Mouse (Mus musculus) stomach, embryonic 16.5 days (tissue): ENCODE measurements at regions not wholly inside any gene's neighbourhood (a gene's known extent, or its start where the extent isn't known, plus 50 kb on each side); places are given as distances from the start of the nearest gene placed in this dataset.
A peak's percentile ranks its signal among the peaks of the same experiment; 100 is the strongest.

Experiments
- ATAC-seq: fragments of 200-750 bp; cut with Nextera tagmentation; 2 replicates; pipeline ENCODE4 v1.8.0; 2017; ENCODE audit warnings: moderate number of reproducible peaks, moderate TSS enrichment; ENCODE audit not compliant: insufficient read depth, low FRiP score
- H3K27ac ChIP-seq: fragments of 300-500 bp; sonication (generic); 2 replicates; pipeline ENCODE4 v1.5.1; 2014; ENCODE audit warnings: low read length
- H3K27me3 ChIP-seq: fragments of 300-500 bp; sonication (generic); 2 replicates; pipeline ENCODE4 v1.6.1; 2014; ENCODE audit warnings: low read length, control low read depth, mixed read lengths; ENCODE audit not compliant: control insufficient read depth, insufficient read depth
- H3K36me3 ChIP-seq: fragments of 300-500 bp; sonication (generic); 2 replicates; pipeline ENCODE4 v1.6.1; 2014; ENCODE audit warnings: low read length; ENCODE audit not compliant: control insufficient read depth, insufficient read depth
- H3K4me1 ChIP-seq: fragments of 300-500 bp; sonication (generic); 2 replicates; pipeline ENCODE4 v1.6.1; 2014; ENCODE audit warnings: low read length, control low read depth, mixed read lengths; ENCODE audit not compliant: control insufficient read depth, insufficient read depth
- H3K4me2 ChIP-seq: fragments of 300-500 bp; sonication (generic); 2 replicates; pipeline ENCODE4 v1.6.1; 2014; ENCODE audit warnings: low read depth, low read length, mixed read lengths
- H3K4me3 ChIP-seq: fragments of 300-500 bp; sonication (generic); replicated peaks from 2 replicates; pipeline ENCODE4 v1.5.1; 2014; ENCODE audit warnings: mild to moderate bottlenecking, low read length
- H3K9ac ChIP-seq: fragments of 300-500 bp; sonication (generic); 2 replicates; pipeline ENCODE4 v1.6.1; 2014; ENCODE audit warnings: low read length
- H3K9me3 ChIP-seq: fragments of 300-500 bp; sonication (generic); replicated peaks from 2 replicates; pipeline ENCODE4 v1.6.1; 2016; ENCODE audit warnings: low read length, control low read depth; ENCODE audit not compliant: control insufficient read depth
- WGBS: fragments of 180-500 bp; shearing (Covaris S2); extraction: QIAGEN DNeasy Blood & Tissue Kit; methylation state at CpG from one replicate; pipeline ENCODE4 v1.1.7; 2014; 5-methylcytosine and 5-hydroxymethylcytosine counted together

DNA sequence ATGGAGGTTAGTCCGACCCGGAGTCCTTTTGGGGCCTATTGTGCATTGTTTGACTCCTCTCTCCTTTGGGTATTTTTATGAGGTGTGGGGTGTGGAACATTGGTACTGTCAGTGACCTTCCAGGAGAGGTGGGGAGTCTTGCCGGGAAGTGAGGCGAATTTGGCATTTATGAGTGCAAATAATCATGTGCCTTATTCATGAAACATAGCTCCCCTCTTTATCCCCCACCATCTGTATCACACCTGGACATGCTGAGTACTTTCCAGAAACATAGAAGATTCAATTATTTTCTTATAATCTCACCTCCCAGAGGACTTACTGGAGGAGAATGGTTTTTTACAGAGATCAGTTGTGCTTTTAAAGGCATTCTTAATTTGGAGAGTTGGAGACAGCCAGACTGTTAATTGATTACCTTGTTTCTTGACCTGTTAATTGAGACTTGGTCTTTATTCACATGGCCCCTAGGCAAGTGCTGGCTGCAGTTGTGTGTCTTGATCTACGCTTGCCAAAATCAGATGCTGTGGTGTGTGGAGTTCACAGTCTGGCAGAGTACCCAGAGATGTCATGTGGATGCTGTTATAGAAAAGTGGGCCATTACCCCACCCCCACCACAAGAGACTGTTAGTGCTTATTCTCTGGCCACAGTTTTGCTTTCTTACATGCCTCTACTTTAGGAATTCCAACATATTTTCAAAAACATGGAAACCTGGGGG lies 215.5 kb downstream of the Slc30a10 start:
- Histone ChIP-seq H3K27me3 (no peaks in the 10 kb centered on the region), H3K27ac (no peak overlapping the region), H3K9me3 (no peaks in the 10 kb centered on the region), H3K4me2 (no peak overlapping the region), H3K4me1 (no peaks in the 10 kb centered on the region), H3K36me3 (no peaks in the 10 kb centered on the region), H3K4me3 (no peak overlapping the region), H3K9ac (no peak overlapping the region)
- WGBS: 78% methylated on average over 5 of the region's 5 CpGs
- no peak for ATAC-seq

- no peak for ATAC-seq
- H3K27ac ChIP-seq: no peak overlapping the region
- no peak overlapping the region for H3K4me2 ChIP-seq
- H3K36me3 ChIP-seq: no peaks in the 10 kb centered on the region
- no peak overlapping the region for H3K4me3 ChIP-seq
- H3K27me3 ChIP-seq: no peaks in the 10 kb centered on the region
- no peaks in the 10 kb centered on the region for H3K9me3 ChIP-seq
- 64% methylated on average over 3 of the region's 3 CpGs for WGBS
- no peaks in the 10 kb centered on the region for H3K4me1 ChIP-seq
- no peak overlapping the region for H3K9ac ChIP-seq
These were observed 218.3 kb downstream of the Slc30a10 start for GRCm38 (mm10) chr1:185672940-185673339.

- no peak overlapping the region for H3K4me2 ChIP-seq
- H3K36me3 ChIP-seq: no peaks in the 10 kb centered on the region
- WGBS: 60% methylated on average over 11 of the region's 11 CpGs
- no peaks in the 10 kb centered on the region for H3K4me1 ChIP-seq
- no peak for ATAC-seq
- no peaks in the 10 kb centered on the region for H3K9me3 ChIP-seq
- H3K27ac ChIP-seq: no peak overlapping the region
- no peak overlapping the region for H3K4me3 ChIP-seq
- H3K9ac ChIP-seq: no peak overlapping the region
- H3K27me3 ChIP-seq: no peaks in the 10 kb centered on the region
These were observed 221.2 kb downstream of the Slc30a10 start for GRCm38 (mm10) chr1:185675674-185676420.

DNA sequence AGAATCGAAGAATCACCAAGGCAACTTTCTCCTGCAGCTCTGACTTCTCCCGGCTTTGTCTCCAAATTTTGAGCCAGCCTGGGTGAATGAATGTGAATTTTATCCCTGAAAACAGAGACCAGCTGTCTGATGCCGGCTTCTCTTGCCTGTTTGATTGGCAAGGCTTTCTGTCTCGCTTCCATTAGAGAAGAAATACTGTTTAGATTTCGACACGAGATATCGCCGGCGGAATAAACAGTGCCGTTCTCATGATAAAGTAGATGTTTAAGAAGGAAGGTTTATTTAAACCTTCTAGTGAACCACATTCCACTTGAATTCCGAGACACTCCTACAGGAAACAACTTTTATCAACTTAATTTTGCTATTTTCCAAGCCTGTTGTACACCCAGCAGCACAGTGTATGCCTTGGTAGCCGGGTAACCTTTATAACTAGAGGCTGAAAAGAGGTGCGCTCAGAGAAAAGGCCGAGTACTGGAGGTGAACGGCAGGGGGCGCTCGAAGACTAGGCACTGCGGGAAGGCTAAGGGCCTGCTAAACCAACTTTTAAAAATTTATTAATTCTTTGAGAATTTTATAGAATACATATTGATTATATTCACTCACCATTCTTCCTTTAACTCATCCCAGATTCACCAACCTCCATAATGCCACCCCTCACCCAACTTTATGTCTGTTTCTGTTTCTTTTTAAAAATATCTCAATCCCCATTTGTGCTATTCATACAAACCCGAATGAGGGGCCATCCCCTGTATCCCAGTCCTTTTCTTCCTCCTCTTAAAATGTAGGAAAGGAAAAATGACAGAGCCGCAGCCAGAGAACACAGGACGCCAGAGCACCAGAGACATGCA lies 227.2 kb downstream of the Slc30a10 start:
- H3K36me3 ChIP-seq: no peaks in the 10 kb centered on the region
- peaks cover 3% of the 10 kb centered on the region; the same call in 1 of the 2 replicates for H3K4me1 ChIP-seq
- H3K4me3 ChIP-seq: peak overlapping the region; percentile 5; the same call in 1 of the 2 replicates
- peak overlapping the region; percentile 43 for H3K4me2 ChIP-seq
- no peaks in the 10 kb centered on the region for H3K27me3 ChIP-seq
- H3K9ac ChIP-seq: peak overlapping the region; percentile 39
- H3K27ac ChIP-seq: peak overlapping the region; percentile 14; the same call in 1 of the 2 replicates
- WGBS: 19% methylated on average over 21 of the region's 21 CpGs
- peak; percentile 82 for ATAC-seq
- no peaks in the 10 kb centered on the region for H3K9me3 ChIP-seq

DNA sequence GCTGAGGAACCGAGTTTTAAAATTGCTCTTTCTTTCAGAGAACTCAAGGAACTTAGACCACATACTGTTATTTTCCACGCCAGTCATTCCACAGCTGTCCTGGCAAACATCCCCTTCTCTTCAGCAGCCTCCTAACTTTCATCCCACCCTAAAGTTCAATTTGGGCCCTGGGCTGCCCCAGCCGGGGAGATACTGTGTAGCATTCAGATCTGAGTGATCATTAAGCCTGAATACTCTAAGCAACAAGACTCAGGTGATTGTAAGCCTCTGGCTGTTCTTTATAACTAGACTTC lies 227.8 kb downstream of the Slc30a10 start:
- Histone ChIP-seq H3K4me2 (no peak overlapping the region), H3K4me1 (peaks cover 3% of the 10 kb centered on the region; the same call in 1 of the 2 replicates), H3K4me3 (no peak overlapping the region), H3K27me3 (no peaks in the 10 kb centered on the region), H3K27ac (no peak overlapping the region; the same call in 1 of the 2 replicates), H3K36me3 (no peaks in the 10 kb centered on the region), H3K9me3 (no peaks in the 10 kb centered on the region), H3K9ac (peak overlapping the region; percentile 26; the same call in 1 of the 2 replicates)
- WGBS: 51% methylated on average over 3 of the region's 3 CpGs
- no peak for ATAC-seq

DNA sequence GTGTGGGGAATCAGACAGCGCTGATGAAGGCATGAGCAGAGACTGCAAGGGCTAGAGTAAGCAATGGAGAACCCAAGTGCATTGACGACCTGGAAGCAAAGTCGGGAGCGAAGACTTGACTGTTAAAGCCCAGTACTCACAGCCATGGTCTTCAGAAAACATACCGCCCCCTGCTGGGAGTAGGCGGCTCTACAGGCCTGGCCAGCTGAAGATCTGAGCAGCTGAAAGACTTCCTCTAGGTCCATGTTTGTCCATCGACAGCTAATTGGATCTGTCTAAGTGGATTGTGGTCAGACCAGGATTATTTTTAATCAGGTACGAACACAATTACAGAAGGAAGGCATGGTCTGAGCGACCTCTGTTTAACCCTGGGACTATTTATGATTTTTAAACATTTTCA lies 230.0 kb downstream of the Slc30a10 start:
- Histone ChIP-seq H3K4me1 (peaks cover 3% of the 10 kb centered on the region; the same call in 1 of the 2 replicates), H3K36me3 (no peaks in the 10 kb centered on the region), H3K4me3 (no peak overlapping the region), H3K27ac (no peak overlapping the region), H3K27me3 (no peaks in the 10 kb centered on the region), H3K9ac (no peak overlapping the region), H3K9me3 (no peaks in the 10 kb centered on the region), H3K4me2 (no peak overlapping the region)
- no peak for ATAC-seq
- 83% methylated on average over 9 of the region's 9 CpGs for WGBS

DNA sequence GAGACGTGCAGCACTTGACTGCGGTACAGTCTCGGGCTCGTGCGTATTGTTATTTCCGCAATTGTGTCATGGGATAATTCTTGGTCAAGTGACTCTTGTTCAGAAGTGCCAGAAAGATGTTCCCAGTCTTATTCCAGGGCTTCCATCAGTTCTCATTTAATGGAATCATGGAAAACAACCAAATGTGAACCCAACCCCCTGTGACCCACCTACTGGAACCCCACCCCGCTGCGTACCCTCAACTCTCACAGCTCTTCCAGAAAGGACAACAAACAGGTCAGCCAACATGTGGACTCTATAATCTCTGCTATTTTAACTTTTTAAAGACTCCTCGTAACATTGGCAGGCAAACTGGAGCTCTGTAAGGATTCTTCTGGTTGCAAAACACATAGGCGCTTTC lies 233.9 kb downstream of the Slc30a10 start:
- Histone ChIP-seq H3K9ac (no peak overlapping the region), H3K27ac (no peak overlapping the region), H3K36me3 (no peaks in the 10 kb centered on the region), H3K4me2 (no peak overlapping the region), H3K9me3 (no peaks in the 10 kb centered on the region), H3K27me3 (no peaks in the 10 kb centered on the region), H3K4me3 (no peak overlapping the region), H3K4me1 (no peaks in the 10 kb centered on the region)
- WGBS: 90% methylated on average over 10 of the region's 10 CpGs
- no peak for ATAC-seq

- Histone ChIP-seq H3K4me2 (no peak overlapping the region), H3K27me3 (no peaks in the 10 kb centered on the region), H3K4me3 (no peak overlapping the region), H3K9me3 (no peaks in the 10 kb centered on the region), H3K27ac (no peak overlapping the region), H3K36me3 (no peaks in the 10 kb centered on the region), H3K9ac (no peak overlapping the region), H3K4me1 (no peaks in the 10 kb centered on the region)
- WGBS: 92% methylated on average over 2 of the region's 2 CpGs
- no peak for ATAC-seq
These were observed 240.7 kb downstream of the Slc30a10 start for GRCm38 (mm10) chr1:185695394-185695793.

DNA sequence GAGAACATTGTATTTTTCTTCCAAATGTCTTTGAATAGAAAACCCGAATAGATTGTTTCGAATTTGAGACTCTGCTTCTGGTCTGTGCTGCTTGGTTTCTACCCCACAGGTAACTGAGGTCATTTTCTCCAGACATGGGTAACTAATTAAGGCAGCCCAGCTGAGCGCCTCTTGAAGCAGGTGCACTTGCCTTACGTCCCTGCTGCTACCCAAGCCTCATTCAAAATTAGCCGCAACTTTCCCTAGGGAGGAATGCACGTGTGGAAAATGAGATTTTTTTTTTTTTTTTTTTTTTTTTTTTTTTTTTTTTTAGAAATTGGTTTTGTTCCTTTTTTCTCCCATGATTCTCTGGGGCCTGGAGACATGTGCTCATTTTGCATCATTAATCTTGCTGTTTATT lies 245.1 kb downstream of the Slc30a10 start:
- Histone ChIP-seq H3K4me1 (no peaks in the 10 kb centered on the region), H3K9ac (no peak overlapping the region), H3K4me3 (no peak overlapping the region), H3K36me3 (no peaks in the 10 kb centered on the region), H3K9me3 (no peaks in the 10 kb centered on the region), H3K27me3 (no peaks in the 10 kb centered on the region), H3K4me2 (no peak overlapping the region), H3K27ac (no peak overlapping the region)
- WGBS: 87% methylated on average over 6 of the region's 6 CpGs
- ATAC-seq: no peak
